Mouse (Mus musculus) midbrain, embryonic 16.5 days (tissue): ENCODE results near the gene Atg4a-ps. TPM values are rescaled to one million over a fixed set of nuclear protein-coding genes. Genes with fewer than 3 reads are reported as not detected.

Source experiments
- ATAC-seq: fragments of 200-750 bp; cut with Nextera tagmentation; 2 replicates; pipeline ENCODE4 v1.8.0; 2017; ENCODE audit warnings: moderate TSS enrichment
- H3K27ac ChIP-seq: fragments of 300-500 bp; sonication (generic); 2 replicates; pipeline ENCODE4 v1.5.1; 2014; ENCODE audit warnings: mild to moderate bottlenecking, low read length, mixed read lengths
- H3K27me3 ChIP-seq: fragments of 300-500 bp; sonication (generic); 2 replicates; pipeline ENCODE4 v1.6.1; 2014; ENCODE audit warnings: low read depth, low read length, mixed read lengths; ENCODE audit not compliant: control insufficient read depth, insufficient read depth
- H3K36me3 ChIP-seq: fragments of 300-500 bp; sonication (generic); 2 replicates; pipeline ENCODE4 v1.6.1; 2014; ENCODE audit warnings: mild to moderate bottlenecking, low read length, moderate library complexity, mixed read lengths; ENCODE audit not compliant: control insufficient read depth, insufficient read depth
- H3K4me1 ChIP-seq: fragments of 300-500 bp; sonication (generic); 2 replicates; pipeline ENCODE4 v1.6.1; 2014; ENCODE audit warnings: mild to moderate bottlenecking, low read length, mixed read lengths; ENCODE audit not compliant: control insufficient read depth, insufficient read depth
- H3K4me2 ChIP-seq: fragments of 300-500 bp; sonication (generic); 2 replicates; pipeline ENCODE4 v1.6.1; 2014; ENCODE audit warnings: mild to moderate bottlenecking, low read length, mixed read lengths
- H3K4me3 ChIP-seq: fragments of 300-500 bp; sonication (generic); 2 replicates; pipeline ENCODE4 v1.5.1; 2014; ENCODE audit warnings: low read depth, mild to moderate bottlenecking, low read length, moderate library complexity, mixed read lengths
- H3K9ac ChIP-seq: fragments of 300-500 bp; sonication (generic); 2 replicates; pipeline ENCODE4 v1.6.1; 2014; ENCODE audit warnings: low read depth, low read length, mixed read lengths
- H3K9me3 ChIP-seq: fragments of 300-500 bp; sonication (generic); replicated peaks from 2 replicates; pipeline ENCODE4 v1.6.1; 2014; ENCODE audit warnings: mild to moderate bottlenecking, low read length, mixed read lengths; ENCODE audit not compliant: control insufficient read depth, poor library complexity, severe bottlenecking
- WGBS: fragments of 180-500 bp; shearing (Covaris S2); extraction: QIAGEN DNeasy Blood & Tissue Kit; methylation state at CpG from one replicate; pipeline ENCODE4 v1.1.7; 2014; 5-methylcytosine and 5-hydroxymethylcytosine counted together
- polyA plus RNA-seq: library from polyadenylated mRNA; unstranded; fragments of >200 nt; fragmentation: Nextera tagmentation; extraction: Ambion mirVana; gene quantifications from 2 replicates; pipeline ENCODE4 v1.2.1, GENCODE M21; 2015

The Atg4a-ps gene
- polyA plus RNA-seq, 1 experiment from 2014 or later = 0.29 TPM

GRCm38 (mm10) chr3:103640226-103640803 is 5.6 kb downstream of the Atg4a-ps start:
- H3K36me3 ChIP-seq = no peaks in the 10 kb centered on the region
- H3K4me1 ChIP-seq = peaks cover 3% of the 10 kb centered on the region; the same call in 1 of the 2 replicates
- no peak overlapping the region for H3K4me3 ChIP-seq
- 29% methylated on average over 8 of the region's 8 CpGs for WGBS
- H3K9ac ChIP-seq = no peak overlapping the region
- no peaks in the 10 kb centered on the region for H3K27me3 ChIP-seq
- H3K4me2 ChIP-seq = no peak overlapping the region
- ATAC-seq = no peak
- H3K27ac ChIP-seq = no peak overlapping the region
- no peaks in the 10 kb centered on the region for H3K9me3 ChIP-seq

- no peak for ATAC-seq
- no peak overlapping the region for H3K4me3 ChIP-seq
- no peak overlapping the region for H3K4me2 ChIP-seq
- H3K36me3 ChIP-seq = no peaks in the 10 kb centered on the region
- peaks cover 3% of the 10 kb centered on the region; the same call in 1 of the 2 replicates for H3K4me1 ChIP-seq
- WGBS = 84% methylated on average over 1 of the region's 1 CpGs
- H3K27ac ChIP-seq = no peak overlapping the region
- no peak overlapping the region for H3K9ac ChIP-seq
- H3K9me3 ChIP-seq = no peaks in the 10 kb centered on the region
- H3K27me3 ChIP-seq = no peaks in the 10 kb centered on the region
These were observed 8.2 kb downstream of the Atg4a-ps start for GRCm38 (mm10) chr3:103637641-103638040.

GRCm38 (mm10) chr3:103634256-103634655 is 11.6 kb downstream of the Atg4a-ps start:
- no peaks in the 10 kb centered on the region for H3K36me3 ChIP-seq
- no peak for ATAC-seq
- H3K4me3 ChIP-seq = no peak overlapping the region
- no peak overlapping the region for H3K4me2 ChIP-seq
- H3K9ac ChIP-seq = no peak overlapping the region
- H3K27ac ChIP-seq = no peak overlapping the region
- H3K4me1 ChIP-seq = no peaks in the 10 kb centered on the region
- H3K9me3 ChIP-seq = no peaks in the 10 kb centered on the region
- H3K27me3 ChIP-seq = no peaks in the 10 kb centered on the region
- 96% methylated on average over 1 of the region's 1 CpGs for WGBS

- Histone ChIP-seq H3K36me3 (no peaks in the 10 kb centered on the region), H3K9me3 (no peaks in the 10 kb centered on the region), H3K27me3 (no peaks in the 10 kb centered on the region), H3K4me1 (no peaks in the 10 kb centered on the region), H3K27ac (no peak overlapping the region), H3K4me2 (no peak overlapping the region), H3K9ac (no peak overlapping the region), H3K4me3 (no peak overlapping the region)
- 81% methylated on average over 4 of the region's 4 CpGs for WGBS
- no peak for ATAC-seq
These were observed 12.0 kb downstream of the Atg4a-ps start for GRCm38 (mm10) chr3:103633831-103634230.

GRCm38 (mm10) chr3:103633124-103633523 is 12.7 kb downstream of the Atg4a-ps start:
- H3K36me3 ChIP-seq = no peaks in the 10 kb centered on the region
- H3K9me3 ChIP-seq = no peaks in the 10 kb centered on the region
- no peak overlapping the region for H3K4me3 ChIP-seq
- no peak for ATAC-seq
- H3K27ac ChIP-seq = no peak overlapping the region
- H3K4me1 ChIP-seq = no peaks in the 10 kb centered on the region
- H3K9ac ChIP-seq = no peak overlapping the region
- H3K4me2 ChIP-seq = no peak overlapping the region
- 90% methylated on average over 7 of the region's 7 CpGs for WGBS
- no peaks in the 10 kb centered on the region for H3K27me3 ChIP-seq

- Histone ChIP-seq H3K27me3 (no peaks in the 10 kb centered on the region), H3K4me1 (no peaks in the 10 kb centered on the region), H3K27ac (no peak overlapping the region), H3K36me3 (no peaks in the 10 kb centered on the region), H3K4me2 (no peak overlapping the region), H3K9ac (no peak overlapping the region), H3K4me3 (no peak overlapping the region), H3K9me3 (no peaks in the 10 kb centered on the region)
- no peak for ATAC-seq
- 87% methylated on average over 3 of the region's 3 CpGs for WGBS
These were observed 18.2 kb downstream of the Atg4a-ps start for GRCm38 (mm10) chr3:103627661-103628060.

- ATAC-seq = no peak
- Histone ChIP-seq H3K4me1 (no peaks in the 10 kb centered on the region), H3K27ac (no peak overlapping the region), H3K9me3 (no peaks in the 10 kb centered on the region), H3K27me3 (no peaks in the 10 kb centered on the region), H3K4me3 (no peak overlapping the region), H3K9ac (no peak overlapping the region), H3K4me2 (no peak overlapping the region), H3K36me3 (no peaks in the 10 kb centered on the region)
- WGBS = 98% methylated on average over 4 of the region's 4 CpGs
These were observed 19.4 kb downstream of the Atg4a-ps start for GRCm38 (mm10) chr3:103626481-103626880.

GRCm38 (mm10) chr3:103625169-103625568 is 20.7 kb downstream of the Atg4a-ps start:
- 87% methylated on average over 13 of the region's 13 CpGs for WGBS
- ATAC-seq = no peak

GRCm38 (mm10) chr3:103624591-103625051 is 21.2 kb downstream of the Atg4a-ps start:
- H3K4me1 ChIP-seq = no peaks in the 10 kb centered on the region
- no peak overlapping the region for H3K4me3 ChIP-seq
- no peaks in the 10 kb centered on the region for H3K36me3 ChIP-seq
- H3K9me3 ChIP-seq = no peaks in the 10 kb centered on the region
- H3K9ac ChIP-seq = no peak overlapping the region
- H3K27me3 ChIP-seq = no peaks in the 10 kb centered on the region
- WGBS = 43% methylated on average over 5 of the region's 5 CpGs
- no peak overlapping the region for H3K27ac ChIP-seq
- H3K4me2 ChIP-seq = no peak overlapping the region
- no peak for ATAC-seq

More at GRCm38 (mm10) chr3:103625169-103625568, 20.7 kb downstream of the Atg4a-ps start:
- H3K9me3 ChIP-seq = no peaks in the 10 kb centered on the region
- H3K4me1 ChIP-seq = no peaks in the 10 kb centered on the region
- no peak overlapping the region for H3K4me3 ChIP-seq
- no peaks in the 10 kb centered on the region for H3K36me3 ChIP-seq
- H3K27me3 ChIP-seq = no peaks in the 10 kb centered on the region
- no peak overlapping the region for H3K9ac ChIP-seq
- no peak overlapping the region for H3K27ac ChIP-seq
- no peak overlapping the region for H3K4me2 ChIP-seq
